Mouse (Mus musculus): ENCODE measurements around the gene Capn1. TPM values are rescaled to one million over a fixed set of nuclear protein-coding genes. Genes with fewer than 3 reads are reported as not detected.
"Not testable (repeated sequence)": the region's sequence is repeated elsewhere in the genome, so short reads cannot be mapped to it uniquely, and the experiment has no call there.

Gene Capn1
- polyA plus RNA-seq, 1 experiment from 2014 or later, result 3.3 TPM

DNA sequence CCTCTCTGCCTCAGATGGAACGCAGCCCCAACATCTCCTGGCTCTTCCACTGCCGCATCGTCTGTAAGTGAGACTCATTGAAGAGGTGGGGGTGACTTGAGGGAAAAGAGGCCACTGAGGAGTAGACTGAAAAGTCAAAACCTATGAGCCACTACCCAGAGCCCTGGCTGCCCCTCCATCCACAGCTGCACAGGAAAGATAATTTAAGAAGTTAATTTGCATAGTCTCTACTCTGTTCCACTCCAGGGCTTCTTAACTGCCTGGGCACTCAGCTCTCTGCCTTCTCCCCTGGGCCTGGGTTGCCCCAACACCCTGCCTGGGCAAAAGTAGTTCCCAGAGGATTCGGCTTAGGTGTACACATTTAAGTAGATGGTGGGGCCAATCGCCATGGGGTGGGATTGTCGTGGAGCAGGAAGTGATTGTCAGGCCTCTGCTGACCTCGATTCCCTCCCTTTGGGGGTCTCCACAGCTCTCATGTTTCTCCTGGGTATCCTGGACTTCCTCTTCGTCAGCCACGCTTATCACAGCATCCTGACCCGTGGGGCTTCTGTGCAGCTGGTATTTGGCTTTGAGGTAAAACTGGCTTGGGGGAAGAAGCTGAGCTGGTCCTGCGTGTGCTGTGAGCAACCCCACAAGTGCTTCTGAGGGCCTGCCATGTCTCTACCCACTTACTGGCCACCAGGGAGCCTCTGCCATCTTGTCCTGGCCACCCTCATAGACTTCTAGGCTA, 33.1 kb upstream of the Capn1 start:
- H3K27me3 ChIP-seq (replicated peaks), result no peaks in the 10 kb centered on the region
- H3K4me2 ChIP-seq, result no peak overlapping the region
- H3K36me3 ChIP-seq (replicated peaks), result peaks cover 56% of the 10 kb centered on the region
- no peak overlapping the region for H3K4me3 ChIP-seq
- WGBS, result 93% methylated on average over 11 of the region's 11 CpGs
- no peak overlapping the region for H3K27ac ChIP-seq
- H3K9ac ChIP-seq, result no peak overlapping the region
- H3K9me3 ChIP-seq, result no peaks in the 10 kb centered on the region
- peaks cover 31% of the 10 kb centered on the region for H3K4me1 ChIP-seq
- ATAC-seq (replicated peaks), result no peak

DNA sequence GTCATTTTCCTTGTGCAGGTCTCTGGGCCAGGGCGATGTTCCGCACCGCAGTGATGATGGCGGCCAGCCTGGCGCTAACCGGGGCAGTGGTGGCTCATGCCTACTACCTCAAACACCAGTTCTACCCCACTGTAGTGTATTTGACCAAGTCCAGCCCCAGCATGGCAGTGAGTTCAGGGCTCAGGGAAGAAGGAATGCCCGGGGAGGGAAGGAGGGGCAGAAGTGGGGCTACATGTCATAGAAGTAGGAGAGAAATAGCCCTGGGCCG, 32.1 kb upstream of the Capn1 start:
- Histone ChIP-seq H3K27me3 (replicated peaks) (no peaks in the 10 kb centered on the region), H3K27ac (no peak overlapping the region), H3K9me3 (no peaks in the 10 kb centered on the region), H3K4me1 (peaks cover 31% of the 10 kb centered on the region), H3K9ac (peak overlapping the region; percentile 79), H3K4me3 (peak overlapping the region; percentile 94), H3K36me3 (replicated peaks) (peaks cover 46% of the 10 kb centered on the region), H3K4me2 (peak overlapping the region; percentile 84)
- WGBS, result 89% methylated on average over 8 of the region's 8 CpGs
- ATAC-seq (replicated peaks), result no peak

DNA sequence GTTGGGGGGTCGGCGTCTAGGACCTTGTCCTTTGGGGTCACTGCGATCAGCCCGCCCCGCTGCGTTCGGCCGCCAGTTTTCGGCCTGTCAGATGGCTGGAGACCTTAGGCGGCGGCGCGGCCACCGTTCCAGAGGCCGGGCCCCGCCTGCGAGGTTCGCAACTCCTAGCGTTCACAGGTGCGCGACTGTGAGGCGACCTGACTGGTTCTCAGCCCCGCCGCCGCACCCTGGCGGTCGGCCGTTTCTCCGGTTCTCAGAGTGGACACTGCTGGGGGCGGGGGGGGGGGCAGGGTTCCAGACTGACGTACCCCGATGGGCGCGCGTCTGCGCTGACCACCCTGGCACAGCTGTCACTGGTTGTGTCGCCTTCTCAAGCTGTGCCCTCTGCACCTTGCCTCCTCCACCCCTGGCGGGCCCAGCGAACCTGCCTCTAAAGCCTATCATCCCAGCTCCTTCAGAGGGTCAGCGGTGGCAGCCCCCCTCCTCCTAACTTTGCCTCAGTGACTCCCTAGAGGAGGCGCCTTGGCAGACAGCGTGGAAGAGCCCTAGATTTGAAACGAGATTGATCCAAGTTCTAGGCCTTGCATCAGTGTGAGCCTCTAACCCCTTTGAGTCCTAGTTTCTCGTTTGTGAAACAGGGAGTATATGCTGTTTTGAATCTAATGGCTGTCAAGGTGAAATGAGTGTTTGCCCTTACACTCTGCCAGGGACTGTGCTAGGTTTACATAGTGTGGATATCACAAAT, 31.6 kb upstream of the Capn1 start:
- Histone ChIP-seq H3K4me3 (peak overlapping the region; percentile 94), H3K9ac (peak overlapping the region; percentile 79), H3K27ac (peak overlapping the region; percentile 99), H3K4me1 (peaks cover 31% of the 10 kb centered on the region), H3K9me3 (no peaks in the 10 kb centered on the region), H3K4me2 (peak overlapping the region; percentile 84), H3K27me3 (replicated peaks) (no peaks in the 10 kb centered on the region), H3K36me3 (replicated peaks) (peaks cover 41% of the 10 kb centered on the region)
- WGBS, result 2% methylated on average over 37 of the region's 44 CpGs
- peak; percentile 12; the same call in 1 of the 2 replicates for ATAC-seq (replicated peaks)

DNA sequence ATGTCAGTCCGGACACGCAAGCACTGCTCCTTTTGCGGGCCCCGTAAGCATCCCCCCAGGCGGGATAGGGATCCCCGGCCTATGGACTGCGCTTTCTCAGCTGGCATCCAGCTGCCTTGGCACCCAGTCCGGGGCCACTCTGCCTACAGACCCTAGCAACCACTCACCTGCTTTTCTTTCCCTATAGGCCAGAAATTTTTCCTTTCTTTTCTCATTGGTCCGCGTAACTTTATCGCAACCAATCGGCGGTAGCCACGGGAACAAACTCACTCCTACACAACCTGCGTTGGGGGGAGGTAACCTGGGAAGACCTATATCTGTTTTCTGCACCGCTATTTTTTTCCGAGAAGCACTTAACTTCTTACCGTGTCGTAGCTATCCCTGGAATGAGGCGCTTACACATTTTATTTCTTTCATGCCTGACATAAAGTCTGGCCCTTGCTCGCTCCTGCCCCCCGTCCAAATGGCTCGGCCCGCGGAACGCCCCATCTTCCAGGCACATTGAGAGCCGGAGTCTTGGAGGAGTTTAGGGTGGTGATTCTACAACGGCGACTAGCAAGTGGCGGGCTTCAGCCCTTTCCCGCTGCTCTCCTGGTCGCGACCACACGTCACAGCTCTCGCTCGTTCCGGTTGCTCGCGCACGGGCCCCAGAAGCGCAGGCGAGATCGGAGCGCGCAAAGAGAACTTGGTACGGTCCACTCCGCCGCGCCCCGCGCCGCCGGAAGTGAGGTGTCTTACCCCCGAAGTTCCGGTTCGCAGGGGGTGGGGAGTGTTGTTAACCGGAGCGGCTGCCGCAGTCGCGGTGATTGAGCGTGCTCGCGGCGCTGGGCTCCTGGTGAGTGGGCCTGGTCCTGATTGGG, 30.8 kb upstream of the Capn1 start, which contains the start of gene Syvn1:
Gene Syvn1, plus strand, starts transcription at position 283 of the 860 bp plus-strand sequence.
- peak; percentile 94 for ATAC-seq (replicated peaks)
- H3K27ac ChIP-seq, result peak within 1 kb of the TSS; percentile 99
- peaks cover 31% of the 10 kb centered on the region for H3K4me1 ChIP-seq
- peak within 1 kb of the TSS; percentile 79 for H3K9ac ChIP-seq
- no peaks in the 10 kb centered on the region for H3K9me3 ChIP-seq
- H3K27me3 ChIP-seq (replicated peaks), result no peaks in the 10 kb centered on the region
- peak within 1 kb of the TSS; percentile 84 for H3K4me2 ChIP-seq
- WGBS, result under 1% methylated on average over 65 of the region's 65 CpGs
- peak within 1 kb of the TSS; percentile 94 for H3K4me3 ChIP-seq
- peaks cover 33% of the 10 kb centered on the region for H3K36me3 ChIP-seq (replicated peaks)

DNA sequence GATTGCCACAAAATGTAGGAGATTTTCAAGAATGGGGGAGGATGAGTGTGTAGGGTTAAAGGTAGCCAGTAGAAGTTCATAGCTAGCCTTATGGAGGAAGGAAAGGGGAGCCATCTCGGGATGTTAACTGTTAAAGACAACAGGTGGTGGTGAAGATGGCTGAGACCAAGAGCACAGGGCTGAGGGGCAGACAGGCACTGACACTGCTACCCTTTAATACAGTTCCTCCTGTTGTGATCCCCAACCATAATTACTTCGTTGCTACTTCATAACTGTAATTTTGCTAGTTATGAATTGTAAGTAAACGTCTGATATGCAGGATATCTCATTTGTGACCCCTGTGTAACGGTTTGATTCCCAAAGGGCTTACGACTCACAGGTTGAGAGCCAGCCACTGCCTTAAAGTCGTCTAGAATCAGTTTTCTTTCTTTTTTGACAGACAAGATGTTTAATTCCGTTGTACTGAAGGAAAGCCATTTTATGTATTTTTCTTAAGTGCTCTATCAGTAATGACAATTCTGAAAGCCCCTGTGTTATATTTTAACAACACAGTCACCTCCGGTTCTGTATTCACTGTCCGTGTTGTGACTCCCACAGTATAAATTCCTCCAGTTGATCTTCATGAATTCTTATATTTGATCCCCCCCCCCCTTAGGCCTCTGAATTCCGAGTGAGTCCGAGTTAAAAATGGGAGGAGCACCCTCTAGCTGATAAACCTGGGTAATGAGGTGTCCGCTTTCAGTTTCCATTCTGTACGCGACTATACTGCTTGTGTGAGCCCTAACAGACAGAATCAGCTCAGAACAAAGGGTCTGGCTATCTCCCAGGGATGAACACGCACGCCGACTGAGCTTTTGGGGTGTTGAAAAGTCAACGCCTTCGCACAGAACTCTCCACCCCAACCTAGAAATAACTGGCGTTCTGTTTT, 29.9 kb upstream of the Capn1 start:
- WGBS, result 20% methylated on average over 20 of the region's 20 CpGs
- peak overlapping the region; percentile 76 for H3K9ac ChIP-seq
- H3K4me3 ChIP-seq, result peak overlapping the region; percentile 94
- peak overlapping the region; percentile 84 for H3K4me2 ChIP-seq
- H3K9me3 ChIP-seq, result no peaks in the 10 kb centered on the region
- H3K4me1 ChIP-seq, result peaks cover 31% of the 10 kb centered on the region
- H3K36me3 ChIP-seq (replicated peaks), result peaks cover 24% of the 10 kb centered on the region
- H3K27ac ChIP-seq, result peak overlapping the region; percentile 99
- no peaks in the 10 kb centered on the region for H3K27me3 ChIP-seq (replicated peaks)
- ATAC-seq (replicated peaks), result peak; percentile 62

- 59% methylated on average over 4 of the region's 4 CpGs for WGBS
- not testable (repeated sequence) for H3K4me3 ChIP-seq; H3K9me3 ChIP-seq; H3K27ac ChIP-seq; H3K4me2 ChIP-seq; ATAC-seq (replicated peaks); H3K9ac ChIP-seq; H3K27me3 ChIP-seq (replicated peaks); H3K36me3 ChIP-seq (replicated peaks)
- H3K4me1 ChIP-seq, result peaks cover 29% of the 10 kb centered on the region
Observed at GRCm38 (mm10) chr19:6044102-6044501, 28.4 kb upstream of the Capn1 start.

DNA sequence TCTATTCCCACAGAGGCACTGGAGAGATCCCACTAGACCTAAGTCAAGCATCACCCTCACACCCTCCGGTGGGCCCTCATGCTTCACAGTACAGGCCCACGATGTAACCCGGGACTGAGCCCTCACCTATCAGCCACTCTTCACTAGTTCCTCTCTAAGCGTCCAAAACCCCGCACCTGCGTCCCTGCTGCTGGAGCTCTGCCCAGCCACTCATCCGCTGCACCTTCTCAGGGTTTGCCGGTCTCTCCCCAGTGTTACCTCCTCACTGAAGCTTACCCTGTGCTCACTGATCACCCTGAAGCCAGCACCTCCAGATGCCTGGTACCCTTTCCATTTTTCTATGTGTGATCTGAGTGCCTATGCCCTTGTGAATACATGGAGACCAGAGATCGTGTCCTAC, 26.6 kb upstream of the Capn1 start:
- WGBS, result 76% methylated on average over 9 of the region's 9 CpGs
- H3K9me3 ChIP-seq, result no peaks in the 10 kb centered on the region
- H3K27ac ChIP-seq, result no peak overlapping the region

DNA sequence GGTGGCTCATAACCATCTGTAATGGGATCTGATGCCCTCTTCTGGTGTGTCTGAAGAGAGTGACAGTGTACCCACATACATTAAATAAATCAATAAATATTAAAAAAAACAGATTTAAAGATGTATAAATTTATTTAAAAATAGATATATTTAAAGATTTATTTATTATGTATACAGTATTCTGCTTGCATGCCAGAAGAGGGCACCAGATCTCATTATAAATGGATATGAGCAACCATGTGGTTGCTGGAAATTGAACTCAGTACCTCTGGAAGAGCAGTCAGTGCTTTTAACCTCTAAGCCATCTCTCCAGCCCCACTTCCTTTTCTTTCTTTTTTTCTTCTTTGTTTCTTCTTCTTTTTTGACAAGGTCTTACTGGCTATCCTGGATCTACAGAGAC, 24.3 kb upstream of the Capn1 start:
- peaks cover 4% of the 10 kb centered on the region for H3K4me1 ChIP-seq
- no peak overlapping the region for H3K27ac ChIP-seq
- no peaks in the 10 kb centered on the region for H3K36me3 ChIP-seq (replicated peaks)
- H3K9ac ChIP-seq, result no peak overlapping the region
- H3K4me2 ChIP-seq, result no peak overlapping the region
- no peaks in the 10 kb centered on the region for H3K9me3 ChIP-seq
- no peak overlapping the region for H3K4me3 ChIP-seq
- no peak for ATAC-seq (replicated peaks)
- H3K27me3 ChIP-seq (replicated peaks), result no peaks in the 10 kb centered on the region

More for the DNA sequence above, 26.6 kb upstream of the Capn1 start:
- Histone ChIP-seq H3K27me3 (replicated peaks) (no peaks in the 10 kb centered on the region), H3K4me3 (no peak overlapping the region), H3K9ac (no peak overlapping the region), H3K36me3 (replicated peaks) (no peaks in the 10 kb centered on the region), H3K4me1 (peaks cover 12% of the 10 kb centered on the region), H3K4me2 (no peak overlapping the region)
- no peak for ATAC-seq (replicated peaks)

DNA sequence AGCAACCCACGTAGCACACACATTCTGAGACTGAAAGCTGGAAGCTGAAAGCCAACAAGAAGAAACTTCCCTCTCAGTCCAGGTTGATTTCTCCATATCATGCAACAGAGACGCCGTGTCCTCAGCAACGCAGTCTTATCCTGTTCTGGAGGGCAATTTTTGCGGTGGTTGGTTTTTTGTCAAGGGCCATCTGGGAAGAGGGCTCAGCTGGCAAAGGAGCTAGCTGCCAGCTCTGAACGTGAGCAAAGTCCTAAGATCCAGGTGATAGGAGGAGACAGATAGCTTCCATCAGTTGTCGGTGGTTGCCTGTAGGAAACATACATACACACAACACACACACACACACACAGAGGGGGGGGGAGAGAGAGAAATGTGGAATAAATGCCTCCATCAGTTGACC, 22.6 kb upstream of the Capn1 start:
- H3K9me3 ChIP-seq, result no peaks in the 10 kb centered on the region
- H3K9ac ChIP-seq, result no peak overlapping the region
- no peaks in the 10 kb centered on the region for H3K4me1 ChIP-seq
- 79% methylated on average over 7 of the region's 7 CpGs for WGBS
- H3K4me2 ChIP-seq, result no peak overlapping the region
- ATAC-seq (replicated peaks), result no peak
- H3K36me3 ChIP-seq (replicated peaks), result no peaks in the 10 kb centered on the region
- no peaks in the 10 kb centered on the region for H3K27me3 ChIP-seq (replicated peaks)
- H3K4me3 ChIP-seq, result no peak overlapping the region
- H3K27ac ChIP-seq, result no peak overlapping the region

DNA sequence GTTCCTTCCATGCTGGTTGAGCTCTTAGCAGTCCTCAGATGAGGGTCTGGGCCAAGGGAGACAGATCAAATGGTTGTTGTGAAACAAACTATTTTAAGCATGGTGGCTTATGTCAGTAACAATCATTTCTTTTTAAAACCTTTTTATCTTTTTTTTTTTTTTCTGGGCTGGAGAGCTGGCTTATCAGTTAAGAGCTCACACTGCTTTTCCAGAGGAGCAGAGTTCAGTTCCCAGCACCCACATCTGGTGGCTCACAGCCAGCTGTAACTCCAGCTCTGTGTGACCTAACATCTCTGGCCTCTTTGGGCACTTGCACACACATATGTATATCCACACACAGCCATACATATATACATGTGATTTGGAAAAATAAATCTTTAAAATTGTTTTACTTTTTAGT, 22.0 kb upstream of the Capn1 start:
- Histone ChIP-seq H3K4me1 (no peaks in the 10 kb centered on the region), H3K27me3 (replicated peaks) (no peaks in the 10 kb centered on the region), H3K9me3 (no peaks in the 10 kb centered on the region), H3K4me2 (no peak overlapping the region), H3K36me3 (replicated peaks) (no peaks in the 10 kb centered on the region), H3K27ac (no peak overlapping the region), H3K4me3 (no peak overlapping the region), H3K9ac (no peak overlapping the region)
- no peak for ATAC-seq (replicated peaks)

- H3K36me3 ChIP-seq (replicated peaks), result no peaks in the 10 kb centered on the region
Observed at GRCm38 (mm10) chr19:6035966-6036585, 20.4 kb upstream of the Capn1 start.

More at GRCm38 (mm10) chr19:6035966-6036585, 20.4 kb upstream of the Capn1 start:
- H3K4me1 ChIP-seq, result no peaks in the 10 kb centered on the region
- H3K9ac ChIP-seq, result no peak overlapping the region
- no peak overlapping the region for H3K4me3 ChIP-seq
- no peaks in the 10 kb centered on the region for H3K9me3 ChIP-seq
- no peak for ATAC-seq (replicated peaks)
- H3K4me2 ChIP-seq, result no peak overlapping the region
- WGBS, result 82% methylated on average over 9 of the region's 9 CpGs
- no peak overlapping the region for H3K27ac ChIP-seq
- H3K27me3 ChIP-seq (replicated peaks), result no peaks in the 10 kb centered on the region

Measured in midbrain, embryonic 15.5 days (tissue).